Mouse (Mus musculus) adrenal gland, postnatal 25 days (tissue): ENCODE results near the gene Chrnb2. TPM values are rescaled to one million over a fixed set of nuclear protein-coding genes. Genes with fewer than 3 reads are reported as not detected.
"Not testable (repeated sequence)": the region's sequence is repeated elsewhere in the genome, so short reads cannot be mapped to it uniquely, and the experiment has no call there.

Experiments
- DNase-seq: peaks from one replicate; pipeline ENCODE4 v3.0.0; 2021; ENCODE audit warnings: mixed read lengths
- long read RNA-seq: library from polyadenylated mRNA; stranded (forward); transcript quantifications from one replicate; pipeline ENCODE4 v2.0.0, GENCODE M21; 2021
- total RNA-seq: library from RNA; stranded (reverse); gene quantifications from 2 replicates; pipeline ENCODE4 v1.2.3, GENCODE M21; 2021

The Chrnb2 gene
- total RNA-seq, result 3.3 and 4.8 TPM in 2 replicates
- long read RNA-seq, result 0 reads

DNA sequence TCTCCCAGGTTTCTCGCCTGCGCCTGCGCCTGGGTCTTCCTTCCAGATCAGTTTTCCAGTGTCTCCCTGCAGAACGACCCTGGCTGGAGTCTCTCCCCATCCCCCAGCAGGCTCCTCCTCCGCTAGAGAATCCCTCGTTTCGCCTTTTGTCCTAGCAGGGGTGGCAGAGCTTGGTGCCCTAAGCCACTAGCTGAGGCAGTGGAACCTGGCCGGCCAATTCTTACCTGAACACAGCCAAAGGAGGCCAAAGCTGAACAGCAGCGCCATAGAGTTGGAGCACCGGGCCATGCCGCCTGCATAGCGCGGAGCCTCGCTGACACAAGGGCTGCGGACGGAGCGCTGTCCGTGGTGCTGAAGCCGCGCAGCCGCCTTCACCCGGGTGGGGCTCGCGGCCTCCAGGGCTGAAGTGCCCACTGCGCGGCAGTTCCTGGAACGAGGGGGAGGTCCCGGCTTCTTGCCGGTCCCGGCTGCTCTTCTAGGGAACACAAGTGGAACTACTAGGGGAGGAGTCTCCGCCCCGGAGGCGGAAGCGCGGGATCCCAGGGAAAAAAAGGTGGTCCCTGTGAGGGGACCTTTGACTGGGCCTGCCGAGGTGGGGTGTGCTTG lies at the start of gene Chrnb2:
Gene Chrnb2, minus strand, starts transcription at position 514 of the 606 bp plus-strand sequence.
- DNase-seq, result peak; percentile 82

DNA sequence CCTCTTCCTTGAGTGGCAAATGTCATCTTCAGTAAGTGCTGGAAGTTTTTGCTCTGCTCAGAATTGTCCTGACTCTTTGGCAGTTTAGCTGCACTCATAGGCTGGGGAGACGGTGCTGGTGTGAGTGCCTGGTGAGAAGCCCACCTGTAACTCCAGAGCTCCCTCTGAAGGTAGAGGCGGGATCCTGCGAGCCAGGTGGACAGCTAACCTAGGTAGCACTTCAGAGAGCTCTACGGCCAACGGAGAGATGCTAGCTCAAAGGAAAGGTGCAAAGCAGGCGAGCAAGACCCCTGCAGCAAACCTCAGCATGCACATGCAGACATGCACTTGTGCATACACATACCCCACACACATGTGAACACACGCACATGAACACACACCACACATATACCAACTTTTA lies 49.6 kb upstream of the Chrnb2 start:
- no peak for DNase-seq

DNA sequence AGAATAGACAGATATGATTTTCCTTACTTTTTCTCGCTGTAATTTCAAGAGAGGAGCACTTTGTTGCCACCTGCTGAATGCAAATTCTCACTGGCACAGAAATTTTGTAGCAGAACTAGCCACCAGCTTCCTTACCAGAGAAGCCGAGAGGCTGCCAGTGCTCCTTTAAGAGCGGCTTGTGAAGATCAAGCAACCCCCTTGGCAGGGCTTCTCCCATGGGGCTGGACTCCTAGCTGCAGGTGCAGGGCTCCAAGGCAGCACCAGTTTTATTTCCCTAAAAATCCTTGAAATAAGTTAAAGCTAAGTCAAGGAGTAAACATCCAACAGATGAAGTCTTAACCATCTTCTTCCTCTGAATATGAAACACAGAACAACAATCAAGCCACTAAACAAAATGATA lies 47.7 kb upstream of the Chrnb2 start:
- no peak for DNase-seq

DNA sequence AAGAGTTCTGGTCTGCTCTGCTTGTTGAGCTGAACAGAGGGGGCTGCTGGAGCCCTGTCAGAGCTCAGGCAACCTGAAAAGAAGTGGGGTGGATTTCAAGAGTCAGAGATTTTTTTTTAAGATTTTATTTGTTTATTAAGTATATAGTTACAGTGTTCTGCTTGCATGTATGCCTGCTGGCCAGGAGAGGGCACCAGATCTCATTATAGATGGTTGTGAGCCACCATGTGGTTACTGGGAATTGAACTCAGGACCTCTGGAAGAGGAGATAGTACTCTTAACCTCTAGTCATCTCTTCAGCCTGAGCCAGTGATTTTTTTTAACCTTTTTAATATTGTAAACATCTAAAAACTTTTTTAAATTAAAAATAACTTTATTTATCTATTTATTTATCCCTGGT lies 46.4 kb upstream of the Chrnb2 start:
- DNase-seq, result no peak

DNA sequence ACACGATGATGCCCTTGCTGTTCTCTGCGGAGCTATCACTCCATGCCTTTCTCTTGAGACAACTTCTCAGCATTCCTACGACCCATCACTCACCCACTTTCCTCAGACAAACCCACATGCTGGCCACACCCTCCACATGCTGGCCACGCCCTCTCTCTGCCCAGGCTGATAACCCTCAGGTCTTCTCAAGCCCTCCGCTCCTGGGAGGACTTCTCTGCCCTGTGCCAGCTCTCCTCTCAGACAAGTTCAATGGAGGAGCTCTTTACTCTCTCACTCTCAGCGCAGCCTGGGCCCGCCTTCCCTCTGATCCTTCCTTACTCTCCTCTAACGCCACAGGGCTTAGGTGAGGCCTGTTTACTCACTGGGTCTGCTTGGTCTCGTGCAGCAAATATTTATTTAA lies 44.2 kb upstream of the Chrnb2 start:
- no peak for DNase-seq

DNA sequence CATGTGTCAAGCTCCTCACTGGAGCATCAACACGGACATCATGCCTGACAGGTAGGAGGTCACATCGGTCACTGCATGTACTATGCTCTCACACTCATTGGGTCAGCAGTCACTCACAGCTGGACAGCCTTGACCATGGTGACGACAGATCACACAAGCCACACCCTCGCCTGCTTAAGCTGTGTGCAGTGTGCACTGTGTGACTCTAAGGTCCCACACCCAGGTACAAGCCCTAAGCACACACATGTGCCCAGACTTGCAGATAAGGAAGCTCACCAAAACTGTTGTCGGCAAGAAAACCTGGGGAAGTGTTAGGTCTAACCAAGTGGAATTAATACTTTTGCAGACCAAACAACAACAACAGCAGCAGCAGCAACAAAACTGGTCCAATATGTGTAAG lies 43.4 kb upstream of the Chrnb2 start:
- no peak for DNase-seq

DNA sequence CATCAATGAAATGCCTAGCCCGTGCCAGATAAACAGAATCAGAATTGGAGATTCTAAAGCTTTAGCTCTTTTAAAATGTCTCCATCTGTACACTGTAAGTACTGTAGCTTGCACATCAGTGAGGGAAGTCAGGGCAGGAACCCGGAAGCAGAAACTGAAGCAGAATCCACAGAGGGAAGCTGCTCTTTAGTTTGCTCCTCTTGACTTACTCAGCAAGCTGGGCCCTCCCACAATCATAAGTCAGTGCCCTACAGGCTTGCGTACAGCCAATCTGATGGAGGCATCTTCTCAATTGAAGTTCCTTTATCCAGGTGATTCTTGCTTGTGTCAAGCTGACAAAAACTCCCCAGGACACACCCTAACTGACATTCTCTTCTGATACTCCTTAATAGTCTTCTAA lies 42.7 kb upstream of the Chrnb2 start:
- no peak for DNase-seq

DNA sequence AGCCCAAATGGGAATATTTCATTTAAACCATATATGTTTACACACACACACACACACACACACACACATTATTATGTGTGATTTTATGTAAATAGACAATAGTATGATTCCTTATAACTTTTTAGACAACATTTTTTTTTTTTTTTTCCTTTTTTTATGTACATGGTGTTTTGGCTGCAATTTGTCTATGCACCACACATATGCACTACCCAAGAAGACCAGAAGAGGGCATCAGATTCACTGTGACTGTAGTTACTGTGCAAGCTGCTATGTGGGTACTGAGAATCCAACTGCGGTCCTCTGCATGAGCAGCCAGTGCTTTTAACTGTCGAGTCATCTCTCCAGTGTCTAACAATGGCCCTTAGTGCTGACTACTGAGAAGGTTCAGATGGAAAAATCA lies 42.3 kb upstream of the Chrnb2 start:
- no peak for DNase-seq

DNA sequence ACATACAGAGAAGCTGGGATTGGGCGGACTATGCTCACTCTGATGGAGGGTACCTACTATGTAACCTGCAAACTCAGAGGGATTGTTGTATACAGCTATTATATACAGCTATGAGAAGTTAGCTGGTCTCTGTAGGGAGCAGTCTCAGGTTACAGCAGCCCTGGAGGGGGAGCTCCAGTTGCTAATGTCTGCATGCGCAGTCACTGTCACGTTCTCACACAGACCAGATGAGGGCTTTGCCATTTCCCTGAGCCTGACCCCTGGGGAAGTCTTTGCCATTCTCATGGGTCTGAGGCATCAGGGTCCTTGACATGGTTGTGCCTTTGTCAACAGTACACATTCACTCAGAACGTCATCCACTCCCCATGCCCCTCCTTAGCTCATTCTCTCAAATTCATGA lies 40.7 kb upstream of the Chrnb2 start:
- DNase-seq, result no peak

DNA sequence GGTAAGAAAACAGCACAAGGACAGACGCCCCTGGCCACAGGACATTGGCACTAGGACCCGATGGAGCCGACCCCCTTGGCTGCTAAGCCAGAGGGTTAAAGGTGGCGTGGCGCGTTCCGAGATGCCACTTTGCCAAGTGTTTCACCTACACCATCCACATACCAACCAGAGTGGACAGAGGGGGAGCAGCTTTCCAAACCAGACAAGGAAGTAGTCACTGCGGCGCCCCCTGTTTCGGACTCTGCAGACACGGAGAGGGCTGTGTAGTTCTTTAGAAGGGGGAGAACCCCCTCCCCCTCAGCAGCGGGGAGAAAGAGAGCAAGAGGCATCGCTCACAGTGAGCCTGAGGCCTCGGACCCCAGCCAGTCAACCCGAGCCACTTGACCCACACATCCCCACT lies 38.4 kb upstream of the Chrnb2 start:
- DNase-seq, result no peak

DNA sequence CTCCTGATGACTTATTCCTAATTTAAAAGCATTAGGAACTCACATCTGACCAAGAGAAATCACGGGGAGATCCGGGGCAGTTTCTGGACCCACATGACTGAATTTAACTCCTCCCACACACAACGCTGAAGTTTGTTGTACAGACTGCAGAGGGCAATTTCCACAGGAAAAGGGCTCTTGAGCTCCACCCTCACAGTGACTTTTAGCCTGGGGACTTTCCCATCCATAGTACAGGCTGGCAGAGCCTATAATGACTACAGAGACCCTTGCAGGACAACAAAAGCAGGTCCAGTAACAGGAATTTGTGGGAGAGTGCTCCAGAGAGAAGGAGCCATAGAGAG lies 37.0 kb upstream of the Chrnb2 start:
- DNase-seq, result no peak

DNA sequence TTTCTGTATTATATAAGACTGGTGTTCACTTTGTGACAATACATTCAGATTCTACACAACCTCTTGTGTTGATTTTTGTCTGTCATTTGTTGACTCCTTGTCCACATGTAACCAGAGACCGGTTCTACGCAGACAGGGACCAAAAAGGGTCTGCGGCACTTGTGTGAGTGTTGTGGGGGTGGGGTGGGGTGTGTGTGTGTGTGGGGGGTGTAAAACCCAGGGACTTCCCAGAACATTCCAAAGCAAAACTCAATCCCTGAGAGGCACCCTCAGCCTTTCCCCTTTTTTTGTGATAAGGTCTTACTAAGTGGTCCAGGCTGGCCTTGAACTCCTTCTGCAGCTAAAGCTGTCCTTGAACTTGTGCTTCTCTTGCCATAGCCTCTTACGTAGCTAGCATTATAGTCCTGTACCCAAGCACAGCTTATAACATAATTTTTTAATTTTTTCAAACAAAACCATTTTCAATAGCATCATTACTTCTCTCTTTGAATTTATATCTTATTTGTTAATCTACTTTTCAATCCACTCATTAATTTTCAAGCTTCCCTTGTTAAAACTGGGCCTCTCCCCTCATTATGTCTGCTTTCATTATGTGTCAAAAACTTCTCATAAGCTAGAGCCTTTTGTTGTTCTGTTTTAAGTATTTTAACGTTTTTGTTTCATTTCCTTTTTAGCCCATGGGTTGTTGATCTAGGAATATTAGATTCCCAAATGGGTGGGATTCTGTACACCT lies 36.5 kb upstream of the Chrnb2 start:
- no peak for DNase-seq

DNA sequence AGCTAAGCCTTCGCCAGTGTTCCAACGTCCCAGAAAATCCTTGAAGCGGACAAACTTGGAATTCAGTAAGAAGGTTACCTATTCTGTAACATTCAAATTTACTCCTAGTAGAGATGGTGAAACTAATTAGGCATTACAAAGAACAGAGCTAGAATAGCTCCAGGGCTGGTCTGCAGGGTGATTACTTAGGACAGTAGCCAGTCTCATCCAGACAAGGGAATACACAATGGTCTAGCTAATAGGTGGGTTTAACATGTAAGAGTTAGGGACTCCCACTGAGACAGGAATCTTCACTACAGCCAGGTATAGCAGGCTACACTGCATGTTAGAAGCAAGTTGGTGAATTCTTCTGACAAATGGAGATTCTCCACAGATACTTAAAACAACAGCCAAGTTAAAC lies 35.6 kb upstream of the Chrnb2 start:
- not testable (repeated sequence) for DNase-seq

DNA sequence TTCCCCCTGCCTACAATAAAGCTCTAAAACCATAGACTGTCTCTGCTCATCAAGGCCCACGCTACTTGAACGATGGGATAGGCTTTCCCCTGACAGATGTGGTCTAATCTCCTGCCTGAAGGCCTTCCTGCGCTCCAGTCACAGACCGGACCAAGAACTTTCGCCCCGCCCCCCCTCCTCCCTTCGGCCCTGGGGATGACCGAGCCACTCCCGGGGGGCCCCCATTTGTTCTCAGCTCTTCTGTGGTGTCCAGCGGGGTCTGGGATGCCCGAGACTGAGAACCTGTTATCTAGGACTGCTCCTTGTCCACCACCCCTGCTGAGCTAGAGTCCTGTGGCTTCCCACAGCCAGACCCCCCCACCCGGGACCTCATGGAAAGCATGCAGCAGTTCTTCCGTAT lies 35.0 kb upstream of the Chrnb2 start:
- no peak for DNase-seq

DNA sequence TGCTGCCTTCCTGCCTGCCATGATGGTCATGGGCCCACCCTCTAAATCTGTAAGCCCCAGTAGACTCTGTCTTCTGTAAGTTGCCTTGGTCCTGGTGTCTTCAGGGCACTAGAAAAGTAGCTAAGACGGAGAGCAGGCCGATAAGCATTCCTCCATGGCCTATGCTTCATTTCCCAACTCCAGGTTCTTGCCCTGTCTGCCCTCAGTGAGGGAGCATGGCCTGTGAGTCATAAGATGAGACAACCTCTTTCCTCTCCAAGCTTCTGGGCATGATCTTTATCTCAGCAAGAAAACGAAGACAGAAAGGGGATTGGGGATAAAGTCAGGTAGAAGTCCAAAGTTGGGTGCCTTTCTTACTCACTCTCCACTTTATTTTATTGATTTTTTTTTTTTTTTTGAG lies 34.1 kb upstream of the Chrnb2 start:
- no peak for DNase-seq

DNA sequence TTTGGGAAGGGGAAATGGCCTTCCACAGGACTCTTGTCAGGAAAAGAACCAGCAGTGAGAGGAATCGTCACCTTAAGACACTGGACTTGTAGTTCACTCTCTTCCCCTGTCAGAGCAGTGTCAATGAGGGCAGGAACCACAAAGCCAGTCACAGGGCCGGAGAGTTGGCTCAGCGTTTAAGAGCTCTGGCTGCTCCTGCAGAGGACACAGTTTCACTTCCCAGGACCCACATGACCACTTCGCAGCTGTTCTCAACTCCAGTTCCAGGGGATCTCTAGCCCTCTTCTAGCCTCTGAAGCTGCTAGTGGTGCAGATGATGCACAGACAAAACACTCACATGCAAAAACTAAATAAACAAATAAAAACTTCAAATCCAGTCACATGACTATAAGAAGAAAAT lies 31.9 kb upstream of the Chrnb2 start:
- DNase-seq, result no peak

DNA sequence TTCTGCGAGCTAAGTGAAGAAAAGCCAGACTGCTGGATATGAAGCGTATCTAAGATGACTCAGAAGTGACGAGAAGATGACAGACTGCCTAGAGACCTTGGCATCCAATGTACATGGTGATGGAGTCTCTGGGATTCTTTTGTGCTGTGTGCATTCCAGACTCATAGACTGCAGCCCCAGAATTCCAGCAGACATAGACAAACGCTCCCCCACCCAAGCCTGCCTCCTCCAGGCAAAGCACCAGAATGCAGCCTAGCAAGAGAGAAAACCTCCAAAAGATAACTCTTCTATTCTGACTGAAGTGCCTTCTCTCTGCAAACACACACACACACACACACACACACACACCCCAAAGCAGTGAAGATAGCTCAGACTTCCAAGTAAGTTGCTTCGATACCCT lies 31.3 kb upstream of the Chrnb2 start:
- no peak for DNase-seq

DNA sequence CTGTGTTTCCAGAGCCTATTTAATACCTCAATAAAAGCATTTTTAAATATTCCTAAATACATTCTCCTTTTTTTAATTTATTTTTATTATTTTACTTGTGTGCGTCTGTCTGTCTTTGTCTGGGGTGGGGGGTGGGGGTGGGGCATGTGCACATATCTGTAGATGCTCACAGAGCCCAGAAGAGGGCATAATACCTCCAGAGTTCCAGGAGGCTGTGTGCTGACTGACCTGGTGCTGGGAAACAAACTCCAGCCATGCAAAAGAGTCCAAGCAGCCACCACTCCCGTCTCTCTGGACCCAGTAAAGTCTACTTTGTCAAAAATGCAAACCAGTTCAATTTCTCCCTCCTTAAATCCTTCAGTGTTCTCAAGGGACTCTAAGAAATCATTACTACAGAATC lies 30.2 kb upstream of the Chrnb2 start:
- no peak for DNase-seq

DNA sequence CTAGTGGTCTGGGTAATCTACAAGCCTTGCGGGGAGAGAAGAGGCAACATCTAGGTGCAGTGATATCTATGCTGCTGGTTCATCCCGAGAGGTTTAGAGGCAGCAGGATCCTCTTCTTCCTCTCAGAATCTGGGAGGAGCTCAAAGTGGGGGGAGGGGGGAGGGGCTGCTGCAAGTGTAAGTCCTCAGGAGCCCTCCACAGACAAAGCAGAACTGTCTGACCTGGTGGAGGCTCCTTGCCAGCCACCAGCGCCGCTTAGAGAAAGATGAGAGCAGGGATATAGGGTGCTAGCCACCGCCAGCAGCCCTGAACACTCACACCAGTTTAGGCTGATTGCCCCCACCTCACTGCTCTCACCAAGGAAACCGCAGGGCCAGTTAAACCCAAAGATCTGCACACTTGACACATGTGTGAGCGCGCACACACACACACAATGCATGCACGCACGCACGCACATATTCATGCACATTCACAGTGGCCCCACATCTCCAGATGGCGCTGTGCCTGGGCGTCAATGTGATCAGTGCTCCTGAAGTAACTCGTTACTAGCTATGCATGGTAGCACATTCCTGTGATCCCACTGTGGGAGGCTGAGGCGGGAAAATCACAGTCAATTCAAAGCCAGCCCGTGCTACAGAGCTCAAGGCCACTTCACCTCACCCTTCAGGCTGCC lies 24.4 kb upstream of the Chrnb2 start:
- DNase-seq, result no peak

DNA sequence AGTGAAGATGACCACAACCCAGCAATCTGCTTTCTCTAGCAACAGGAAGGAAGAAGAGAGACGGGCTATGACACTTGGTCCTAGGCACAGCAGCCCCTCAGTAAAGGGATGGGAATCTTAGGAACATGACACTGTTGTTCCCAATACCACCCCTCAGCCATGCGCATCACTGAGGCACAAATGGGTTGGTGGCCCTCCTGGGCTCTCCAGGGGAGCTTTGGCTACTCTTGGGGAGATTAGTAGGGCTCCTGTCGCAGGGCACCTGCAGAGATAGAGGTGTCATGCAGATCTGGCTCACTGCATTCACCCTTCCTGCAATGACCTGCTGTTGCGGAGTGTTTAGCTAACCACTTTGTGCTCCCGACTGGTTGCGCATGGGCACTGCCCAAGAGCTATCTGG lies 21.8 kb upstream of the Chrnb2 start:
- no peak for DNase-seq

DNA sequence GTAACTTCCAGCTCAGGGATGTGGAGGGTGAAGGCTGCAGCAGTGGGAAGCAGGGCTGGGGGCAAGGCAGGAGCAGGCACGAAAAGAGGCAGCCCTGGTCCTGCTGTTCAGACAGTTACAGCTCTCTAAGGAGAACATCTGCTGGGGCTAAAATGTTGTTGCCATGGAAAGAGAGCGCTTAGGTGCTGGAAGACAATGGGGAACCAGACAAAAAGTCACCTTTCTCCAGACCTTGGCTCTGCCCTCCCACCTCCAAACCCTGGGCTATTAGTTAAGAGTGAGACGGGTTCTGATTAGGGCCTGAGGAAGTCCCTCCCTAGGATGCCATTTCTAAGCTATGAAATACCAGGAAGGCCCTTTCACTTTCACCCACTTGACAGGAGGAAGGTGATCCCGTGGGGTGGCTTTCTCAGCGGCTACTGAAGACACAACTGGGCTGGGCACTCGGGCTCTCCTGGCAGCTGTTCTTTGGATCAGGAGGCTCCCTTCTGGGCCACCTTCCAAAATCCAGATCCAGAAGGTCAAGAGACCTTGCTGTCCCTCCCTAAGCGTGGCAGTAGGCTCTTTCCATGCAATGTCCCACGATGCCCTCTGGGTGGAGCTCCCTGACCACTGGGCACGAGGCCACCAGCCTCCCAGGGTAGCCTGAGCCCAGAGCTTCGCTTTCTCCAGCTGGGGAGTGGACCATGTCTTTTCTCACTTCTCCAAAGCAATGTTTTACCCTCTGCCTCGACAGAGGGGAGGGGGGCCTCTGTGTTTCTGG lies 20.7 kb upstream of the Chrnb2 start:
- DNase-seq, result peak; percentile 90

DNA sequence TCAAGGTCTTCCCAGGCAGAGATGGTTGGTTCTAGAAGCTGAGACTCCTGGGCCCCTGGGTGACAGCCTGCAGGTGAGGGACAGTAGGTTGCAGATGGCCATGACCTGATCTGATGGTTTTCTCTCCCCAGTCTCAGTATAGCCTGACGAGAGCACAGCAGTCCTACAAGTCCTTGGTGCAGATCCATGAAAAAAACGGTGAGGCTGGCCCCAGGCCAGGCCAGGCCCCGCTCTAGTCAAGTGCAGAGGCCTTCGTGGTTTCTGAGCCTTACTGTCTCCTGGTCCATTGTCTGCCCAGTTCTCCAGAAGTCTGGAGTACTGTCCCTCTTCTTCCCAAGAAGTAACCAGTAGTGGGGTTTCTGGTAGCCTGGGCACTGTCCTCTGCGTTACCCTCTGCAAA lies 17.2 kb upstream of the Chrnb2 start:
- no peak for DNase-seq

DNA sequence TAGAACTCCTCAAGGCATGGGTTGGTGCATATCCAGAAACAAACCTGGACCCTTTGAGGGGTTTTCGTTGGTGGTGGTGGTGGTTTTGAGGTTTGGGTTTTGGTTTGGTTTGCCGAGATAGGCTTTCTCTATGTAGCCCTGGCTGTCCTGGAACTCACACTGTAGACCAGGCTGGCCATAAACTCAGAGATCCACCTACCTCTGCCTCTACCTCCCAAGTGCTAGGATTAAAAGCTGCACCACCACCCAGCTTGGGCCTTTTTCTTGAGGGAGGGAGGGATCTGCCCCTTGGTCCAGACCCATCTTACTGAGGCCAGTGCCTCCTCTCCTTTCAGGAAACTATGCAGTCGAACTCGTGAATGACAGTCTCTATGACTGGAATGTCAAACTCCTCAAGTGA lies 15.7 kb upstream of the Chrnb2 start:
- no peak for DNase-seq
